10 mouse cellular contexts compared by ENCODE assay signal in the genomic region with DNA sequence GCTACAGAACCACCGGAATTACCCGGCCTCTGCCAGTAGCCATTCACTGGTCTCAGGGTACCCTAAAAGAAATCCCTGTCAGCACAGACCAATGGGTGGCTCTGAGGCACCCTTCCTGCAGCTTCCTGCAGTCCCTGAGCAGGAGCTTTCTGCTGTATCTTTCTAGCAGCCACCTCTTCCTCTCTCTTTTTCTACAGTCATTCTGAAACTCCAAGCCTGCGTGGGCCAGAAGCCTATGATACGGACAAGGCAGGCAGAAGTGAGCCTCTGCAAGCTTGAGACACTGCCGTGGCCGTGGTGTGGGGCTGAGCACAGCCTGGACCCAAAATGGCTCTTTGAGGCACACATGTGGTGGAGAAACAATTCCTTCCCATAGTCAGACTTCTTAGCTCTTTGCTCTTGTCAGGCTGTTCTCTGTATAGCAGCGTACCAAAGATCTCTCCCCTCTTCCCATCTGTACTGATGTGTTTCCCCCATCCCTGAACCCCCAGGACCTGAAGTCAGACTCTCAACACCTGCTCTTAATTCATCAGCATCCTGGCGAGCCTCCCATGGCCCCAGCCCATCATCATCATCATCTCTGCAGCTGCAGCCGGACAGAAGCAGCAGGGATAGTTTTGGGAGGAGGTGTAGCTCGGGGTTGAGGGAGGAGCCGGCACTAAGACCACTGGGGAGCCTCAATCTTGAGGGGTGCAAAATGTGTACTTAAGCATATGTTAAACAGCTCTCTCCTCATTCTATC. TPM values are rescaled to one million over a fixed set of nuclear protein-coding genes. Genes with fewer than 3 reads are reported as not detected.
A peak's percentile ranks its signal among the peaks of the same experiment; 100 is the strongest.
DNase-seq lines count a peak whose midpoint lies in the region; ATAC-seq and TF ChIP-seq lines count a peak whose summit lies in the region.
"Had no signal": no experiment of that assay in that cellular context is flagged by ENCODE, and none has a peak within 500 bp of the region (broad histone marks: within the 10 kb centered on the region; RNA-seq: fewer than 3 reads in every experiment).

No protein-coding gene starts in this region.

- peaks cover 45% of the 10 kb centered on the region for H3K27me3 ChIP-seq in CH12.LX (replicated peaks)
- no peaks in the 10 kb centered on the region for H3K27me3 ChIP-seq in hindbrain, embryonic 12.5 days
- no peaks in the 10 kb centered on the region for H3K27me3 ChIP-seq in neural tube, embryonic 13.5 days
- H3K27me3 ChIP-seq: embryonic facial prominence, embryonic 13.5 days had no signal

- H3K79me2 ChIP-seq in CH12.LX (replicated peaks; ENCODE audit: control insufficient read depth, extremely low read depth, insufficient read depth, poor library complexity, severe bottlenecking): no peaks in the 10 kb centered on the region

- H3K9me3 ChIP-seq in CH12.LX (replicated peaks; ENCODE audit: low read length): peaks cover 6% of the 10 kb centered on the region
- no peaks in the 10 kb centered on the region for H3K9me3 ChIP-seq in hindbrain, embryonic 12.5 days (replicated peaks)
- no peaks in the 10 kb centered on the region for H3K9me3 ChIP-seq in neural tube, embryonic 13.5 days
- H3K9me3 ChIP-seq: embryonic facial prominence, embryonic 13.5 days had no signal

- H3K4me3 ChIP-seq in CH12.LX (replicated peaks in 1 of 3; ENCODE audit: low read depth in 2 of 3, low read length in 2 of 3, poor library complexity in 1 of 3): no peak overlapping the region
- no peak overlapping the region for H3K4me3 ChIP-seq in hindbrain, embryonic 12.5 days
- no peak overlapping the region for H3K4me3 ChIP-seq in neural tube, embryonic 13.5 days
- H3K4me3 ChIP-seq: embryonic facial prominence, embryonic 13.5 days had no signal

- no peak for TF ChIP-seq CTCF in CH12.LX (conservative IDR thresholded peaks at IDR 0.05 in 1 of 2, IDR thresholded peaks at IDR 0.05 in 1 of 2; ENCODE audit: low read depth in 2 of 2, low read length in 2 of 2)

- TF ChIP-seq EP300 in CH12.LX (IDR thresholded peaks at IDR 0.05; ENCODE audit: low read length): peak; percentile 55

- H3K27ac ChIP-seq in CH12.LX (ENCODE audit: insufficient read depth, low read depth): no peak overlapping the region
- H3K27ac ChIP-seq in hindbrain, embryonic 12.5 days: peak overlapping the region; percentile 73
- peak overlapping the region; percentile 76 for H3K27ac ChIP-seq in neural tube, embryonic 13.5 days (replicated peaks)
- H3K27ac ChIP-seq: embryonic facial prominence, embryonic 13.5 days had no signal

- H3K36me3 ChIP-seq in CH12.LX (replicated peaks in 1 of 2; ENCODE audit: control insufficient read depth in 1 of 2, insufficient read depth in 1 of 2, low read length in 1 of 2): no peaks in the 10 kb centered on the region
- no peaks in the 10 kb centered on the region for H3K36me3 ChIP-seq in hindbrain, embryonic 12.5 days
- H3K36me3 ChIP-seq in neural tube, embryonic 13.5 days: no peaks in the 10 kb centered on the region
- H3K36me3 ChIP-seq: embryonic facial prominence, embryonic 13.5 days had no signal

- no peak for TF ChIP-seq POLR2A in CH12.LX (IDR thresholded peaks at IDR 0.05; ENCODE audit: low read depth, low read length)

- WGBS in hindbrain, embryonic 12.5 days: 63% methylated on average over 11 of the region's 11 CpGs
- 60% methylated on average over 11 of the region's 11 CpGs for WGBS in neural tube, embryonic 13.5 days

- TF ChIP-seq RAD21 in CH12.LX (IDR thresholded peaks at IDR 0.05; ENCODE audit: low read depth, low read length): no peak

- ATAC-seq in hindbrain, embryonic 12.5 days (ENCODE audit: low FRiP score): peak; percentile 30; the same call in 1 of the 2 replicates
- ATAC-seq in neural tube, embryonic 13.5 days (ENCODE audit: low read depth): peak; percentile 13; the same call in 1 of the 2 replicates

- dilution Hi-C loops in CH12.LX (cut with MboI; ENCODE audit: extremely low pct_ligation_motif_present, extremely low pct_unique_long_range_greater_than_20kb, low sequenced_read_pairs): no loop called here

- in situ Hi-C loops in CH12.LX (cut with MboI; ENCODE audit: low pct_ligation_motif_present, low pct_unique_long_range_greater_than_20kb, low sequenced_read_pairs): no loop called here

- H3K4me1 ChIP-seq in CH12.LX (ENCODE audit: control insufficient read depth in 1 of 2, insufficient read depth in 2 of 2): peaks cover 13 to 22% of the 10 kb centered on the region in 2 experiments
- H3K4me1 ChIP-seq in hindbrain, embryonic 12.5 days: peaks cover 35% of the 10 kb centered on the region
- peaks cover 58% of the 10 kb centered on the region for H3K4me1 ChIP-seq in neural tube, embryonic 13.5 days (replicated peaks)

- H3K9ac ChIP-seq in CH12.LX (ENCODE audit: insufficient read depth, low read depth): no peak overlapping the region
- H3K9ac ChIP-seq in hindbrain, embryonic 12.5 days: no peak overlapping the region
- H3K9ac ChIP-seq in neural tube, embryonic 13.5 days: no peak overlapping the region; the same call in 1 of the 2 replicates
- H3K9ac ChIP-seq: embryonic facial prominence, embryonic 13.5 days had no signal

- DNase-seq in layer of hippocampus, adult 9-11 months: peak; percentile 60
- no peak for DNase-seq in layer of hippocampus, postnatal 25 days (ENCODE audit: extremely low spot score in 1 of 2, low spot score in 1 of 2)
- no peak for DNase-seq in CH12.LX (ENCODE audit: extremely low read depth)
- DNase-seq in left cerebral cortex, adult 9 months (ENCODE audit: low spot score in 2 of 2): no peak
- no peak for DNase-seq in right cerebral cortex, adult 18-20 months
- DNase-seq: cerebellum, adult 11 months; lung, adult 2 months had no signal

- peak overlapping the region; percentile 8; the same call in 1 of the 2 replicates for H3K4me2 ChIP-seq in CH12.LX (ENCODE audit: insufficient read depth, low read depth, poor library complexity, severe bottlenecking)
- H3K4me2 ChIP-seq in hindbrain, embryonic 12.5 days (replicated peaks): no peak overlapping the region
- no peak overlapping the region for H3K4me2 ChIP-seq in neural tube, embryonic 13.5 days
- H3K4me2 ChIP-seq: embryonic facial prominence, embryonic 13.5 days had no signal

TF ChIP-seq in CH12.LX, 34 proteins besides CTCF, POLR2A, EP300 and RAD21:
- peak; percentile 82 for TF ChIP-seq IRF4 (IDR thresholded peaks at IDR 0.05; ENCODE audit: low read depth, low read length)
- TF ChIP-seq JUND (conservative IDR thresholded peaks at IDR 0.05; ENCODE audit: low read depth, low read length): peak; percentile 60
- peak; percentile 59; the same call in 1 of the 2 replicates for TF ChIP-seq JUN (IDR thresholded peaks at IDR 0.05; ENCODE audit: insufficient read depth, low read depth, low read length)
- no peak for TF ChIP-seq UBTF (IDR thresholded peaks at IDR 0.05; ENCODE audit: low read depth, low read length)

RNA-seq across cellular contexts. Expression of gene Nav1, which starts 28.4 kb away (rescaled TPM):
- 10 to 100 TPM; 64.2 to 96.4 TPM for total RNA-seq in layer of hippocampus, postnatal 25 days (2021)
- total RNA-seq in CH12.LX (2012; rRNA removed): 0.21 and 0.38 TPM in 2 replicates
- 0.03 TPM in 1 of 2 replicates, not detected in the other for total RNA-seq in CH12.LX (2014; rRNA removed)
- 0.12 and 0.56 TPM in 2 replicates for polyA plus RNA-seq in CH12.LX (2012; ENCODE audit: insufficient read length, low read depth)
- polyA plus RNA-seq in hindbrain, embryonic 12.5 days (2016; fragmentation: Nextera tagmentation; extraction: Ambion mirVana): 35.9 and 41.0 TPM in 2 replicates
- polyA plus RNA-seq in neural tube, embryonic 13.5 days (2015; fragmentation: Nextera tagmentation; extraction: Ambion mirVana): 34.9 and 38.6 TPM in 2 replicates

Comparison
In these comparisons a context has a peak if more than half of its experiments do, and no peak if none do; other contexts are left out.
1. RNA of gene Nav1, which starts 28.4 kb away (polyA plus RNA-seq): 35.9 to 41.0 TPM in hindbrain, embryonic 12.5 days and 34.9 to 38.6 TPM in neural tube, embryonic 13.5 days; 0.12 to 0.56 TPM in CH12.LX; every median in the first group is over 10 times any median in the second.